Mouse (Mus musculus): Measurements from ENCODE around the gene Tmem28. TPM values are rescaled to one million over a fixed set of nuclear protein-coding genes. Genes with fewer than 3 reads are reported as not detected.

Gene Tmem28
- polyA plus RNA-seq, 1 experiment from 2014 or later = 0.09 TPM

DNA sequence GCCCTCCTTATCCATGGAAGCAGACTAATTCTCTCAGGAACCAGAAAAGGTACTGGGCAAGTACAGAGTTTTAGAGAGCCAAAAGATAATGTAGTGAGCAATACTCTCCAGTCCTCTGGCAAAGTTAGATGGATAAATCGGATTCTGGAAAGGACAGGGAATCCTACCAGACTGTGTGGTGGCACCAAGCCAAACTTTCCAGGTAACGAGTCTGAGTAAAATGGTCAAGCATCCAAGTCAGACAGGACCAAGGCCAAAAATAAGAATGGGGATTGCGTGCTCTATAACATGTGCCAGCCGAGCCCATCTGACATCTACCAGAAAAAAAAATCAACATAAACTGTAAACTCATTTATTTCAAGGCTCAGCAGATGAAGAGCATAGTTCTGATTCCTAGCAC, 56.0 kb downstream of the Tmem28 start:
- H3K4me2 ChIP-seq (replicated peaks; ENCODE audit: low read depth) = no peak overlapping the region
- no peaks in the 10 kb centered on the region for H3K4me1 ChIP-seq (replicated peaks; ENCODE audit: control insufficient read depth, insufficient read depth, low read length)
- H3K9ac ChIP-seq (ENCODE audit: low read depth, low read length) = no peak overlapping the region
- no peaks in the 10 kb centered on the region for H3K27me3 ChIP-seq (replicated peaks; ENCODE audit: control insufficient read depth, insufficient read depth, low read length)
- no peak overlapping the region for H3K4me3 ChIP-seq (ENCODE audit: low read depth, low read length)
- no peak for ATAC-seq
- no peaks in the 10 kb centered on the region for H3K36me3 ChIP-seq (ENCODE audit: control insufficient read depth, insufficient read depth)
- TF ChIP-seq CTCF (IDR thresholded peaks at IDR 0.05; ENCODE audit: low read depth) = no peak
- WGBS = 75% methylated on average over 4 of the region's 4 CpGs
- H3K27ac ChIP-seq (ENCODE audit: low read depth, low read length) = no peak overlapping the region
- H3K9me3 ChIP-seq (ENCODE audit: control insufficient read depth) = no peaks in the 10 kb centered on the region

DNA sequence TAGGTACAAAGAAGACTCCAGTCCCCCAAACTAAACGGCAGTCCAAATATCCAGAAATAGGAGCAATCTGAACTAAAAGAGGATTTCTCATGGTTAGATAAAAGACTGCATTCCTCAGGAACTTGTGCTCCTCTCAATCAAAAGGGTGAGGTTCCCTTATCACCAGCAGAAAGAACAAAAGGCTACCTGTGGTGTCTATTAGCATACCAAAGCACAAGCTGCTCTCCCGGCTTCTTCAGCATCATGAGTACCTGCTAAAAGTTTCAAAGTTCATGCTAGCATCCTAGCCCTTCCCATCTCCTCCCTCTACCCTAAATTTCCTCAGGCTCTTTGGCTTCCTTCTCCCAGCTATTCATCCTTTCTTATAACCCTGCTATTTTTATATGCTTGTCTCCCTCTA, 62.6 kb downstream of the Tmem28 start:
- Histone ChIP-seq H3K9ac (ENCODE audit: low read depth, low read length) (no peak overlapping the region), H3K9me3 (ENCODE audit: control insufficient read depth) (no peaks in the 10 kb centered on the region), H3K27me3 (replicated peaks; ENCODE audit: control insufficient read depth, insufficient read depth, low read length) (no peaks in the 10 kb centered on the region), H3K4me1 (replicated peaks; ENCODE audit: control insufficient read depth, insufficient read depth, low read length) (no peaks in the 10 kb centered on the region), H3K36me3 (ENCODE audit: control insufficient read depth, insufficient read depth) (no peaks in the 10 kb centered on the region), H3K4me3 (ENCODE audit: low read depth, low read length) (no peak overlapping the region), H3K4me2 (replicated peaks; ENCODE audit: low read depth) (no peak overlapping the region), H3K27ac (ENCODE audit: low read depth, low read length) (no peak overlapping the region)
- ATAC-seq = no peak
- 55% methylated on average over 2 of the region's 2 CpGs for WGBS
- no peak for TF ChIP-seq CTCF (IDR thresholded peaks at IDR 0.05; ENCODE audit: low read depth)

Other genes starting within 250 kb of the Tmem28 start
- gene Eda, start 154.6 kb downstream of the Tmem28 start, polyA plus RNA-seq (2015; fragmentation: Nextera tagmentation; extraction: Ambion mirVana) = 0.37 and 0.40 TPM in 2 replicates